Mouse (Mus musculus) CH12.LX (cell line): Measurements from ENCODE around the gene Ubald2.

ENCODE experiments used
- CHD2 ChIP-seq: IDR thresholded peaks from 2 replicates; pipeline ENCODE4 v1.6.1; 2011; ENCODE audit warnings: low read length, improper control_type of control experiment
- CTCF ChIP-seq, 2 experiments: IDR thresholded peaks in 1 of 2; conservative IDR thresholded peaks in 1 of 2; 2 replicates each; pipeline ENCODE4 v1.5.1; 2011 to 2012; ENCODE audit warnings: low read depth in 2 of 2, low read length in 2 of 2, improper control_type of control experiment in 1 of 2, inconsistent platforms in 1 of 2, mild to moderate bottlenecking in 1 of 2, moderate library complexity in 1 of 2
- E2F4 ChIP-seq: IDR thresholded peaks from 2 replicates; pipeline ENCODE4 v1.6.1; 2011; ENCODE audit warnings: low read depth, low read length, improper control_type of control experiment; ENCODE audit not compliant: insufficient replicate concordance
- EP300 ChIP-seq: IDR thresholded peaks from 2 replicates; pipeline ENCODE4 v1.6.1; 2011; ENCODE audit warnings: low read length, improper control_type of control experiment
- ETS1 ChIP-seq: conservative IDR thresholded peaks from 2 replicates; pipeline ENCODE4 v1.6.1; 2012; ENCODE audit warnings: low read depth, mild to moderate bottlenecking, inconsistent platforms, low read length, improper control_type of control experiment, moderate library complexity
- HCFC1 ChIP-seq: IDR thresholded peaks from 2 replicates; pipeline ENCODE4 v1.6.1; 2012; ENCODE audit warnings: low read depth, mild to moderate bottlenecking, inconsistent platforms, low read length, improper control_type of control experiment
- NELFE ChIP-seq: IDR thresholded peaks from 2 replicates; pipeline ENCODE4 v1.6.1; 2011; ENCODE audit warnings: low read depth, low read length, improper control_type of control experiment
- POLR2A ChIP-seq: IDR thresholded peaks from 2 replicates; pipeline ENCODE4 v1.6.1; 2011; ENCODE audit warnings: low read depth, mild to moderate bottlenecking, improper control_type of control experiment, low read length
- TCF12 ChIP-seq: IDR thresholded peaks from 2 replicates; pipeline ENCODE4 v1.6.1; 2014; ENCODE audit warnings: low read depth, mild to moderate bottlenecking, inconsistent platforms, low read length, improper control_type of control experiment
- ZKSCAN1 ChIP-seq: IDR thresholded peaks from 2 replicates; pipeline ENCODE4 v1.6.1; 2012; ENCODE audit warnings: low read depth, inconsistent platforms, low read length, improper control_type of control experiment, borderline replicate concordance

DNA sequence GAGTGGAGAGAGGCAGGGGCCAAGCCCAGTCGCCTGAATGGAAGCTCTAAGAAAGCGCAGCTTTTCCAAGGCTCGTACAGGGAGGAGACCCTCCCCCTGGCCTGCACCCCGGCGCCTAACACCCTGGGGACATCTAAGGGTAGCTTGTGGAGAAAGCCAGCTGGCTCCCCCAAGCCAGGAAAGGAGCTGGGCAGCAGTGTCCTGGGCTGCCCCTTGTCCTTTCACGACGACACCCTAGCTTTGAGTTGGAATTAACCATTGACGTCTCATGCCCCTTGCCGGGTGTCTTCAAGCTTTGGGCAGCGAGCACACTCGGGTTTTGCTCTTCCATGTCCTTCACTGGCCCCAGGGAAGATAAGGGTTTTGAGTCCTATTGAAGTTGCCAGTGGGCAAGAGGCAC, 3.6 kb downstream of the Ubald2 start:
- no peak for TF ChIP-seq E2F4
- no peak for TF ChIP-seq CTCF (conservative IDR thresholded peaks at IDR 0.05 in 1 of 2, IDR thresholded peaks at IDR 0.05 in 1 of 2; ENCODE audit: low read depth in 2 of 2, low read length in 2 of 2)
- TF ChIP-seq ZKSCAN1: no peak
- no peak for TF ChIP-seq TCF12
- no peak for TF ChIP-seq POLR2A
- TF ChIP-seq CHD2: no peak
- TF ChIP-seq ETS1: no peak
- no peak for TF ChIP-seq EP300
- no peak for TF ChIP-seq NELFE
- TF ChIP-seq HCFC1: no peak
